Mouse (Mus musculus) left cerebral cortex, postnatal 14 days (tissue): ENCODE data around the gene Miga1. TPM values are rescaled to one million over a fixed set of nuclear protein-coding genes. Genes with fewer than 3 reads are reported as not detected.

Experiments used
- total RNA-seq, 2 experiments: library from RNA; stranded (reverse); gene quantifications; 2 replicates each; pipeline ENCODE4 v1.2.3; 2021

The Miga1 gene
- total RNA-seq, 2 experiments from 2014 or later: 82.3 to 83.2 TPM

Other genes starting within 250 kb of the Miga1 start
- 1 to 10 TPM; 3.1 to 4.1 TPM for gene Gipc2, start 174.2 kb downstream of the Miga1 start, total RNA-seq
- gene Dnajb4, start 130.1 kb downstream of the Miga1 start, total RNA-seq: 10 to 100 TPM; 59.0 to 60.4 TPM
- 100 to 1,000 TPM; 106 to 112 TPM for gene Fubp1, start 130.0 kb downstream of the Miga1 start, total RNA-seq
- gene Nexn, start 74.1 kb downstream of the Miga1 start, total RNA-seq: 1 to 10 TPM; 1.6 to 1.8 TPM
- 100 to 1,000 TPM; 123 to 127 TPM for gene Usp33, start 6.1 kb upstream of the Miga1 start, total RNA-seq
- gene Zzz3, start 55.1 kb upstream of the Miga1 start, total RNA-seq: 10 to 100 TPM; 29.3 to 30.8 TPM